Mouse (Mus musculus): Measurements from ENCODE around the gene Wdr74.

DNA sequence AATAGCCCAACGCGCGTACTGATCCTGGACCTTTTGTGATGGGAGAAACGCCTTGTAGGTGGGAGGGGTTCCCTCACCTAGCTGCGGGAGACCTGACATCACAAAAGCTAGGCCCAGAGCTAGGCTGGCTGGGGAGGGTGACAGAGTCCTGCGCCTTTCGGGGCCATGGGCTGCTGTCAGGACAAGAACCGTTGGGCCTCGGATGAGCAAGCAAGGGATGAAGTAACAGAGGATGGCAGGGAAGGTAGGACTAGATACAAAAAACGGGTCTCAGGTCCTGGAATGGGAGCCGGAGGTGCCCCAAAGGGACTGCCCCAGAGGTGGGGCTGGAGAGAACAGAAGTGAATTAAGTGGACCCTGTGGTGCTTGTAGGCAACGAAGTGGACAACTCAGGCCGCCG lies 5.0 kb downstream of the Wdr74 start, which contains the start of gene 1700092M07Rik:
- TF ChIP-seq POLR2A (IDR thresholded peaks at IDR 0.05; ENCODE audit: borderline replicate concordance, control insufficient read depth, low read depth, low read length) (no peak), CTCF (IDR thresholded peaks at IDR 0.05; ENCODE audit: control insufficient read depth, insufficient read depth, low read length) (no peak)
